Mouse (Mus musculus): Measurements from ENCODE around the gene Cdh18.

DNA sequence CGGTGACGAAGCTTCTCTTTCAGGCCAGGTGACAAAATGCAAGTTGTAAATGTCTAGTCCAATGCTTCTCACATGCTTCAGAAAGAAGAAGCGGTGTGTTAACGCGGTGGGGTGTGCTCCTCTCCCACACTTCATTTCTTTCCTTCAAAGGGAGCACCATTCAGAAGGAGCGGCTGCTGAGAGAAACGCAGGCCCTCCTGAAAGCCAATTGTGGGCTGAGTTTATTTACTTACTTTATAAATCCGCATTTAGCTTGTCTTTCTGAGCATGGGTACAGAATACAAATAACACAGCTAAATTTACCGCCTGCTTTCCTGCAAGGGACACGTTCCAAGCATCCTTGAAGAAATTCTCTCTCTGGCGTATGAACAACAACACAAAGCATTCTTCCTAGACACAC lies 420.6 kb downstream of the Cdh18 start:
- TF ChIP-seq CTCF (IDR thresholded peaks at IDR 0.05; ENCODE audit: extremely low read depth, insufficient read depth, low read length) (no peak), POLR2A (IDR thresholded peaks at IDR 0.05; ENCODE audit: extremely low read depth, insufficient read depth, low read length) (no peak)

All from cortical plate, adult 2 months (tissue).